Mouse (Mus musculus) stomach, postnatal 0 days (tissue): Measurements from ENCODE around the gene Pcnx2.

ENCODE experiments used
- CTCF ChIP-seq: IDR thresholded peaks from 2 replicates; pipeline ENCODE4 v1.5.1; 2016; ENCODE audit warnings: antibody characterized with exemption, low read depth, mild to moderate bottlenecking, moderate library complexity
- EP300 ChIP-seq: optimal IDR thresholded peaks from 2 replicates; pipeline ENCODE3; 2016; ENCODE audit warnings: antibody characterized with exemption

DNA sequence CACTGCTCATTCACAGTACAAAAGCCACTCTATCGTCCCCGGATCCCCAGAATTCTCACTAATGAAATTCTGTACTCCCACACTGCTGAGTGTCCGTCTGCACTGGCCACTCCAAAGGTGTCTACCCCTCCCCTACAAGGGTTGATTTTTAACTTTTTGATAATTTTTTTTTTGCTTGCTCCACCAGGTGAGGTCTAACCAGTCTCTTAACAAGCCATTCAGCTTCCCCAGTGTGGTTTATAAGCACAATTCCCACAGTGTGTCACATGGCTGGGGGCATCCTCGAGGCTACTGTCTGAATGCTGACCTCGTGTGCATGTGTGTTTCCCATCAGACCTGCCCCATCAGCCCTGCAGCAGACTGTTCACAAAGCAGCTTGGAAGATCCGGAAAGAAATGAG, 40.9 kb downstream of the Pcnx2 start:
- TF ChIP-seq EP300 (no peak), CTCF (no peak)
